Mouse (Mus musculus) heart, embryonic 13.5 days (tissue): Measurements from ENCODE around the gene Gse1. TPM values are rescaled to one million over a fixed set of nuclear protein-coding genes. Genes with fewer than 3 reads are reported as not detected.

ENCODE experiments used
- ATAC-seq: fragments of 200-750 bp; cut with Nextera tagmentation; 2 replicates; pipeline ENCODE4 v1.8.0; 2017; ENCODE audit warnings: moderate TSS enrichment; ENCODE audit not compliant: insufficient number of reproducible peaks, low FRiP score, low TSS enrichment; ENCODE audit errors: extremely low read depth
- H3K27ac ChIP-seq: fragments of 300-500 bp; sonication (generic); replicated peaks from 2 replicates; pipeline ENCODE4 v1.5.1; 2015; ENCODE audit warnings: moderate library complexity, mild to moderate bottlenecking, inconsistent platforms
- H3K27me3 ChIP-seq: fragments of 300-500 bp; sonication (generic); replicated peaks from 2 replicates; pipeline ENCODE4 v1.6.1; 2015; ENCODE audit warnings: mild to moderate bottlenecking, inconsistent platforms
- H3K36me3 ChIP-seq: fragments of 300-500 bp; sonication (generic); 2 replicates; pipeline ENCODE4 v1.6.1; 2015; ENCODE audit warnings: mild to moderate bottlenecking, inconsistent platforms
- H3K4me1 ChIP-seq: fragments of 300-500 bp; sonication (generic); 2 replicates; pipeline ENCODE4 v1.6.1; 2015; ENCODE audit warnings: inconsistent platforms
- H3K4me2 ChIP-seq: fragments of 300-500 bp; sonication (generic); 2 replicates; pipeline ENCODE4 v1.6.1; 2015; ENCODE audit warnings: inconsistent platforms, mild to moderate bottlenecking, moderate library complexity
- H3K4me3 ChIP-seq: fragments of 300-500 bp; sonication (generic); 2 replicates; pipeline ENCODE4 v1.5.1; 2015; ENCODE audit warnings: moderate library complexity, mild to moderate bottlenecking, inconsistent platforms
- H3K9ac ChIP-seq: fragments of 300-500 bp; sonication (generic); 2 replicates; pipeline ENCODE4 v1.6.1; 2015; ENCODE audit warnings: inconsistent platforms, mild to moderate bottlenecking, moderate library complexity
- H3K9me3 ChIP-seq: fragments of 300-500 bp; sonication (generic); 2 replicates; pipeline ENCODE4 v1.6.1; 2016; ENCODE audit warnings: inconsistent platforms
- WGBS: fragments of 180-500 bp; shearing (Covaris S2); methylation state at CpG from one replicate; pipeline ENCODE4 v1.1.7; 2015; ENCODE audit warnings: mixed read lengths; 5-methylcytosine and 5-hydroxymethylcytosine counted together
- polyA plus RNA-seq: library from polyadenylated mRNA; unstranded; fragments of >200 nt; fragmentation: Nextera tagmentation; extraction: Ambion mirVana; gene quantifications from 2 replicates; pipeline ENCODE4 v1.2.1, GENCODE M21; 2015

Gene Gse1
- polyA plus RNA-seq, 1 experiment from 2014 or later = 8.5 TPM

- no peaks in the 10 kb centered on the region for H3K9me3 ChIP-seq
- H3K4me1 ChIP-seq = peaks cover 90% of the 10 kb centered on the region
- peak overlapping the region; percentile 14; the same call in 1 of the 2 replicates for H3K4me2 ChIP-seq
- peak overlapping the region; percentile 90 for H3K27ac ChIP-seq
- H3K36me3 ChIP-seq = no peaks in the 10 kb centered on the region
- peak overlapping the region; percentile 56 for H3K9ac ChIP-seq
- no peak overlapping the region for H3K4me3 ChIP-seq
- no peaks in the 10 kb centered on the region for H3K27me3 ChIP-seq
- WGBS = 65% methylated on average over 15 of the region's 15 CpGs
- ATAC-seq = no peak
Observed at GRCm38 (mm10) chr8:120290614-120291013, 62.4 kb downstream of the Gse1 start.

- Histone ChIP-seq H3K9me3 (no peaks in the 10 kb centered on the region), H3K9ac (peak overlapping the region; percentile 44; the same call in 1 of the 2 replicates), H3K4me2 (peak overlapping the region; percentile 50), H3K27ac (no peak overlapping the region), H3K4me3 (no peak overlapping the region), H3K4me1 (peaks cover 92% of the 10 kb centered on the region), H3K36me3 (no peaks in the 10 kb centered on the region), H3K27me3 (no peaks in the 10 kb centered on the region)
- no peak for ATAC-seq
- WGBS = 81% methylated on average over 9 of the region's 9 CpGs
Observed at GRCm38 (mm10) chr8:120291650-120292049, 63.4 kb downstream of the Gse1 start.

DNA sequence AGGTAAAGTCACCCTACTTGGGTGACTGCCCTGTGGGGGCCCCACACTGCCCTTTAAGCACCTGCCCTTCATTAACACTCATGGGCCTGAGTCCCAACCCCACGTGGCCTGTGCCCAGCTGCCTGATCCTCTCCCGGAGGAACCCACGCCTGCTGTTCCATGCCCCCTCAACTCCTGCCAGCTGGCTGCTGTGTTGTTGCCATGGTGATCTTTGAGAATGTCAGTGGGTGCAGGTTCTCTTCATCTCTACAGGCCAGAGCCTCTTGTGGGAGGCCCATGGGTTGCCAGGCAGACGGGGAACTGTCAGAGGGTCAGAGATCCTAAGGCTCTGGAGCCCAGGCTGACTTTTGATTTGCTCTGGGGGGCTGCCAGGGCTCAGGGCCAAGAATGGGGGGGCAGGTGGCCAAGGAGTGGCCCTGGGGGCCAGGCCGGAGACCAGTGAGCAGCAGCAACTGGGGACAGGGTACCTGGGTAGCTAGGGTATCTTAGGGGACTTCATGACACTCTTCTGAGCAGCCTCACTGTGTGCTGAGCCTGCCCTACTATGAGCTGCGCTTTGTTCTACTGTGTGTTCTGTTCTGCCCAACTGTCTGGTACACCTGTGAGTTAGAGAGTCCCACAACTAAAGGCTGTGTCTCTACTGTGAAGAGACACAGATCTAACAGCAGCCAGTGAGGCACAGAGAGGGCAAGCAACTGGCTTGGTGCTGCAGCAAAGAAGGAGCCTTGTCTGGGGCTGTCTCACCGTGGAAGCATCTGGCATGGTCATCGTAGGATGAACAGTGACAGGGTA is 64.3 kb downstream of the Gse1 start:
- no peaks in the 10 kb centered on the region for H3K36me3 ChIP-seq
- ATAC-seq = no peak
- H3K9me3 ChIP-seq = no peaks in the 10 kb centered on the region
- H3K4me3 ChIP-seq = peak overlapping the region; percentile 4
- H3K27me3 ChIP-seq = no peaks in the 10 kb centered on the region
- peaks cover 97% of the 10 kb centered on the region for H3K4me1 ChIP-seq
- H3K9ac ChIP-seq = peak overlapping the region; percentile 71
- H3K4me2 ChIP-seq = peak overlapping the region; percentile 50
- WGBS = 55% methylated on average over 8 of the region's 8 CpGs
- H3K27ac ChIP-seq = peak overlapping the region; percentile 75; the same call in 1 of the 2 replicates

GRCm38 (mm10) chr8:120293421-120294357 is 65.4 kb downstream of the Gse1 start:
- H3K4me2 ChIP-seq = peak overlapping the region; percentile 50
- 27% methylated on average over 18 of the region's 18 CpGs for WGBS
- peaks cover 93% of the 10 kb centered on the region for H3K4me1 ChIP-seq
- ATAC-seq = peak; percentile 40; the same call in 1 of the 2 replicates
- H3K27me3 ChIP-seq = no peaks in the 10 kb centered on the region
- H3K9ac ChIP-seq = peak overlapping the region; percentile 71
- H3K4me3 ChIP-seq = peak overlapping the region; percentile 4; the same call in 1 of the 2 replicates
- no peaks in the 10 kb centered on the region for H3K36me3 ChIP-seq
- no peaks in the 10 kb centered on the region for H3K9me3 ChIP-seq
- peak overlapping the region; percentile 75 for H3K27ac ChIP-seq

GRCm38 (mm10) chr8:120294982-120295870 is 67.0 kb downstream of the Gse1 start:
- ATAC-seq = peak; percentile 21; the same call in 1 of the 2 replicates
- Histone ChIP-seq H3K27me3 (no peaks in the 10 kb centered on the region), H3K4me1 (peaks cover 84% of the 10 kb centered on the region), H3K4me2 (peak overlapping the region; percentile 47), H3K9me3 (no peaks in the 10 kb centered on the region), H3K36me3 (no peaks in the 10 kb centered on the region), H3K27ac (peak overlapping the region; percentile 75), H3K4me3 (no peak overlapping the region; the same call in 1 of the 2 replicates), H3K9ac (peak overlapping the region; percentile 71)
- WGBS = 34% methylated on average over 17 of the region's 17 CpGs

- Histone ChIP-seq H3K4me3 (no peak overlapping the region), H3K9me3 (no peaks in the 10 kb centered on the region), H3K9ac (0 out of 2 replicates have a peak overlapping the region, but pooled peaks have one; percentile 0), H3K4me2 (no peak overlapping the region), H3K36me3 (no peaks in the 10 kb centered on the region), H3K4me1 (peaks cover 77% of the 10 kb centered on the region), H3K27ac (no peak overlapping the region), H3K27me3 (no peaks in the 10 kb centered on the region)
- 32% methylated on average over 5 of the region's 5 CpGs for WGBS
- no peak for ATAC-seq
Observed at GRCm38 (mm10) chr8:120297000-120297399, 68.7 kb downstream of the Gse1 start.

- ATAC-seq = no peak
- 68% methylated on average over 22 of the region's 22 CpGs for WGBS
- Histone ChIP-seq H3K4me2 (no peak overlapping the region), H3K36me3 (no peaks in the 10 kb centered on the region), H3K4me1 (peaks cover 59% of the 10 kb centered on the region), H3K4me3 (no peak overlapping the region), H3K27me3 (0 out of 2 replicates have a peak, but pooled peaks cover under 1% of the 10 kb centered on the region), H3K9me3 (no peaks in the 10 kb centered on the region), H3K27ac (no peak overlapping the region), H3K9ac (peak overlapping the region; percentile 37)
Observed at GRCm38 (mm10) chr8:120298601-120299532, 70.6 kb downstream of the Gse1 start.

- Histone ChIP-seq H3K9me3 (no peaks in the 10 kb centered on the region), H3K27me3 (0 out of 2 replicates have a peak, but pooled peaks cover 3% of the 10 kb centered on the region), H3K36me3 (no peaks in the 10 kb centered on the region), H3K4me1 (peaks cover 44% of the 10 kb centered on the region), H3K27ac (peak overlapping the region; percentile 53; the same call in 1 of the 2 replicates), H3K4me2 (peak overlapping the region; percentile 58), H3K9ac (peak overlapping the region; percentile 60), H3K4me3 (peak overlapping the region; percentile 22; the same call in 1 of the 2 replicates)
- ATAC-seq = peak; percentile 51
- 4% methylated on average over 13 of the region's 13 CpGs for WGBS
Observed at GRCm38 (mm10) chr8:120300601-120301141, 72.4 kb downstream of the Gse1 start.

- Histone ChIP-seq H3K4me2 (no peak overlapping the region), H3K27me3 (peaks cover 18% of the 10 kb centered on the region), H3K9me3 (no peaks in the 10 kb centered on the region), H3K4me3 (no peak overlapping the region), H3K9ac (no peak overlapping the region), H3K36me3 (no peaks in the 10 kb centered on the region), H3K4me1 (peaks cover 40% of the 10 kb centered on the region), H3K27ac (no peak overlapping the region)
- 69% methylated on average over 11 of the region's 11 CpGs for WGBS
- ATAC-seq = no peak
Observed at GRCm38 (mm10) chr8:120302941-120303675, 74.9 kb downstream of the Gse1 start.
